Mouse (Mus musculus) liver, postnatal 0 days (tissue): ENCODE data around the gene 4930412O13Rik.
A peak's percentile ranks its signal among the peaks of the same experiment; 100 is the strongest.

Experiments
- CTCF ChIP-seq: sonication (generic); IDR thresholded peaks from 2 replicates; pipeline ENCODE4 v1.5.1; 2016; ENCODE audit warnings: antibody characterized with exemption, low read depth
- EP300 ChIP-seq: IDR thresholded peaks from 2 replicates; pipeline ENCODE4 v1.6.1; 2016; ENCODE audit warnings: antibody characterized with exemption, low read depth, mild to moderate bottlenecking

- TF ChIP-seq CTCF (0 out of 2 replicates have a peak, but pooled peaks have one; percentile 4), EP300 (no peak)
These were observed 45.3 kb downstream of the 4930412O13Rik start for GRCm38 (mm10) chr2:9926194-9926904.
